Mouse (Mus musculus) T-helper 2 cell (primary cell): ENCODE measurements around the gene Tarbp1.
"Not testable (repeated sequence)": the region's sequence is repeated elsewhere in the genome, so short reads cannot be mapped to it uniquely, and the experiment has no call there.

Experiments used
- in situ Hi-C: fragments of 300-600 bp; cut with MboI, MseI; formaldehyde crosslinking; loops from one replicate; pipeline ENCODE4 v1.15.1; 2025; ENCODE audit warnings: high pct_unique_total_duplicates

The Tarbp1 gene

GRCm38 (mm10) chr8:126494160-126495110, 19.6 kb upstream of the Tarbp1 start:
- in situ Hi-C loops, result loop anchor here (5.0 to 10.0 kb wide), 3 partner anchors 78 to 433 kb away; no protein-coding TSS in a partner anchor

GRCm38 (mm10) chr8:126482938-126483337, 8.1 kb upstream of the Tarbp1 start:
- in situ Hi-C loops, result no loop called here

- in situ Hi-C loops, result no loop called here
Observed at GRCm38 (mm10) chr8:126482348-126482720, 7.5 kb upstream of the Tarbp1 start.

- in situ Hi-C loops, result no loop called here
Observed at GRCm38 (mm10) chr8:126481494-126482347, 6.9 kb upstream of the Tarbp1 start.

GRCm38 (mm10) chr8:126480366-126480765, 5.5 kb upstream of the Tarbp1 start:
- in situ Hi-C loops, result no loop called here

GRCm38 (mm10) chr8:126478714-126479113, 3.8 kb upstream of the Tarbp1 start:
- in situ Hi-C loops, result no loop called here

GRCm38 (mm10) chr8:126476151-126476855, 1.4 kb upstream of the Tarbp1 start:
- in situ Hi-C loops, result not testable (repeated sequence)

- in situ Hi-C loops, result not testable (repeated sequence)
Observed at GRCm38 (mm10) chr8:126475738-126476137, 873 bp upstream of the Tarbp1 start.

- in situ Hi-C loops, result loop anchor here (25.0 kb wide), 1 partner anchor 1562 kb away; no protein-coding TSS in a partner anchor
Observed at GRCm38 (mm10) chr8:126473802-126474298, 1.0 kb downstream of the Tarbp1 start.

GRCm38 (mm10) chr8:126464071-126464470, 10.8 kb downstream of the Tarbp1 start:
- in situ Hi-C loops, result loop anchor here (25.0 kb wide), 1 partner anchor 1552 kb away; no protein-coding TSS in a partner anchor

GRCm38 (mm10) chr8:126461735-126462134, 13.1 kb downstream of the Tarbp1 start:
- in situ Hi-C loops, result loop anchor here (25.0 kb wide), 1 partner anchor 1549 kb away; no protein-coding TSS in a partner anchor

- in situ Hi-C loops, result loop anchor here (25.0 kb wide), 1 partner anchor 1548 kb away; no protein-coding TSS in a partner anchor
Observed at GRCm38 (mm10) chr8:126460274-126460673, 14.6 kb downstream of the Tarbp1 start.

- in situ Hi-C loops, result loop anchor here (25.0 kb wide), 1 partner anchor 1543 kb away; no protein-coding TSS in a partner anchor
Observed at GRCm38 (mm10) chr8:126455383-126455782, 19.5 kb downstream of the Tarbp1 start.

GRCm38 (mm10) chr8:126451158-126451557, 23.7 kb downstream of the Tarbp1 start:
- in situ Hi-C loops, result loop anchor here (25.0 kb wide), 1 partner anchor 1539 kb away; no protein-coding TSS in a partner anchor

- in situ Hi-C loops, result no loop called here
Observed at GRCm38 (mm10) chr8:126438937-126439336, 35.9 kb downstream of the Tarbp1 start.

- in situ Hi-C loops, result no loop called here
Observed at GRCm38 (mm10) chr8:126433827-126434226, 41.0 kb downstream of the Tarbp1 start.

- in situ Hi-C loops, result no loop called here
Observed at GRCm38 (mm10) chr8:126429635-126430034, 45.2 kb downstream of the Tarbp1 start.

GRCm38 (mm10) chr8:126424946-126425345, 49.9 kb downstream of the Tarbp1 start:
- in situ Hi-C loops, result no loop called here

- in situ Hi-C loops, result no loop called here
Observed at GRCm38 (mm10) chr8:126424163-126424562, 50.7 kb downstream of the Tarbp1 start.

- in situ Hi-C loops, result no loop called here
Observed at GRCm38 (mm10) chr8:126422920-126423300, 52.0 kb downstream of the Tarbp1 start.
